Mouse (Mus musculus): ENCODE measurements around the gene Eif4ebp2.
"Not testable (repeated sequence)": the region's sequence is repeated elsewhere in the genome, so short reads cannot be mapped to it uniquely, and the experiment has no call there.

Eif4ebp2 gene

DNA sequence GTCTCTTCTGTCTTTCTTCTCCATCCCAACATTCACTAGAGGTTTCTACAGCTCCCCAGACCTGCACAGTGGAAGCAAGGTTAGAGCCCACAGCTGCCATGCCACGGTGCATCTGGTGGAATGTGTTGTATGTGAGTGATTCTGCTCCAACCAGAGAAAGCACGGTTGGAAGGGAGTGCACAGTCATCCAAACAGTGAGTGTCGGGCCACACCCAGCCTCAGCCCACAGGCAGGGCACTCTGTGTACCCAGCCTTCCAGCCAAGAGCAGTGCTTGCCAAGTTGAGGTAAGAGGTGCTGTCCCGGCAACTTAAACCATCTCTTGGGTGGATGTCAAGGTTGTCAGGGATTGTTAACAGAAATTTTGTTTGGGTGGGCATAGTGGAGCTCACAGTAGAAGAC, 12.5 kb upstream of the Eif4ebp2 start:
- no peak for DNase-seq (ENCODE audit: low read depth, low spot score)

- DNase-seq (ENCODE audit: low read depth, low spot score), result no peak
Measured at GRCm38 (mm10) chr10:61457182-61457581, 4.7 kb upstream of the Eif4ebp2 start.

GRCm38 (mm10) chr10:61453171-61453570, 710 bp upstream of the Eif4ebp2 start:
- DNase-seq (ENCODE audit: low read depth, low spot score), result not testable (repeated sequence)

DNA sequence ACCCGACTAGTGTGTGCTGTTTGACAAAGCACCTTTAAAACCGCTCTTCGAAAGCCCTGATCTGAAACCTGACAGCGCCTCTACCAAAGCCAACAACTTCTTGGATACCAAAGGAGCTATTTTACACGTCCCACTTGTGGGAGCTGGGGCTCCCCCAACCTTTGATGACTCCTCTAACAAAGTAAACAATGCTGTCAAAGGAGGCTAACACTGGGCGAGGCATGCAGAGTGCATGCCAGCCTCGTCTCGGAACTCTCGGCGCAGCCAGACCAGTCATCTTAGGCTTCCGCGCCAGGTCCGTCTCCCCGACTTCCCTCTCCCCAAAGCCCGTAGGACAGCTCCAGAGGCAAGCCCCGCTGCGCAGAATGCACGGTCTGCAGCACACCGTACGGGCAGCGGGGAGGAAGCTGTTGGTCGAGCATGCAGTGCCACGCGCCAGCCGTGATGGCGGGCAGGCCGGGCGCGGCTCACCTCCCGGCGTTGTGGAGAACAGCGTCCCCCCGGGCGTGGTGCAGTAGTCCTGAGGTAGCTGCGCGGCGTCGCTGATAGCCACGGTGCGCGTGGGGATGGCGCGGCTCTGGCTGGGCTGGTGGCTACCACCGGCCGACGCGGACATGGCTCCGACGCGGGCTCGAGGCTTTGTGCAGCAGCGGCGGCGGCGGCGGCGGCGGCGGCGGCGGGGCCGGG, 387 bp downstream of the Eif4ebp2 start:
- DNase-seq (ENCODE audit: low read depth, low spot score), result no peak

DNA sequence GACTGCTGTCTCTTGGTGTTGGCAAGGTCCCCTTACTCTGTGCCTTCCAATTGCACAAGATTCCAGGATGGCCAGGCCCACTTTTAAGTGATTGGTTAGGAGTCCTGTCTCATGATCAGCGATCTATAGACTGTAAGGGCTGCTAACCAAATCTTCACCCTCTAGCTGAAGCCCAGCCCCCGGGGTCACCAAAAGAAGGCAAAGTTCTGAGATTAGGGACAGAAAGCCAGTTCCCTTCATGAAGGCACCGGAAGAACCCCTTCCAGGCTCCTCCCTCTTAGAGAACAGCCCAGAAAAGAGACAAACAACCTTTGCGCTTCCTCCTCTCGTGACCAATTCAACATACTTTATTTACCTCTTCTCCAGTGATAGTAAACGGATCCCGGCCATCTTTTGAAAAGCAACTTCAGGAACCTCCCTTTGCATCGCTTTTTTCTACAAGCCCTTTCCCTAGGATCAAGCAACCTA, 964 bp downstream of the Eif4ebp2 start:
- DNase-seq (ENCODE audit: low read depth, low spot score), result no peak

DNA sequence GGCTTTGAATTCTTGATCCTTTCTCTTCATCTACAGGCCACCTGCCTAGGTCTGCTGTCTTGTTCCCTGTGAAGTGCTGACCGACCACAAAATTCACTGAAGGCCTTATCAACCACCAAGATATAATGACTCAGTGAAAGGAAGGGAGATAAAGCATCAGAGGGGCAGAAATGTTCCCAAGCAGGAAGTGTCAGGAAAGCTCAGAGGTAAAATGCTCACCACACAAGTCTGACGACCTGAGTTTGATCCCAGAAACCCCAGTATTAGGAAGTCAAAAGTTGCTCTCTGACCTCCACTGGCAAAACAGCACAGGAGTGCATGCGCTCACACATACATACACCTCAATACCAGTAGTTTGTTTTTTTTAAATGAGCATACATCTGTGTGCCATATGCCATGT, 3.6 kb downstream of the Eif4ebp2 start:
- DNase-seq (ENCODE audit: low read depth, low spot score), result no peak

DNA sequence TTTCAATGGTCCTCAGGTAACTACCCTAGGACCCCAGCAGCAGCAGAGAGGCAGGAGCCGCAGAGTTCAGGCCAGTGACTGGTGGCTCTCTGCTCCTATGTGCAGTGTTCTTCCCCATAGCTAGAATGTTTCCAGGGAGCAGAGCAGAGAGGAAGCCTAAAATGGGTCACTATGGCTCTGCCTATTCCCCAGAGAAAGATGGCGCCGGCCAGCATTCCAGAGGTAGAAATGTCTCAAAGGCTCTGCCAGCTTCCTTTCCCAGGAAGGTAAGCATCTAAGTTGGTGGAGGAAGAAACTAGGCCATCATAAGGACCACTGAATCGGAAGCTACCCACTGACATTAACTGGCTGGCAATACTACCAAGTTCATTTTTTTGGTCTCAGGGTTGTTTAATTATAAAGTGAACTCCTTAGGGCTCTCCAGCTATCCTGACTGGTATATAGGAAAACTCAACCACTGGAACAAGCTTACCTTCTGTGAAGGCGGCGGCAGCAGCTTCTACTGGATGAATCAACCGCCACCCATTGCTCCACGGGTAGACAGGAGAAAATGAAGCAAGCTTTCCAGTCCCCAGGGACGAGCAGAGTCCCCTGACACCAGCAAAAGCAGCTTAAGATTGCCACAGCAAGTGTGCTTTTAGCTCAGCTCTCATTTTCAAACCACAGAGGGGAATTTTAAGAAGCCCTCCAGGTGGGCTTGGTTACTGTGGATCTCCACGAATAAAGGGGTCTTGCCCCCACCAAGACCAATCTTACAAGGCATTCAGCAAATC, 4.7 kb downstream of the Eif4ebp2 start:
- no peak for DNase-seq (ENCODE audit: low read depth, low spot score)

DNA sequence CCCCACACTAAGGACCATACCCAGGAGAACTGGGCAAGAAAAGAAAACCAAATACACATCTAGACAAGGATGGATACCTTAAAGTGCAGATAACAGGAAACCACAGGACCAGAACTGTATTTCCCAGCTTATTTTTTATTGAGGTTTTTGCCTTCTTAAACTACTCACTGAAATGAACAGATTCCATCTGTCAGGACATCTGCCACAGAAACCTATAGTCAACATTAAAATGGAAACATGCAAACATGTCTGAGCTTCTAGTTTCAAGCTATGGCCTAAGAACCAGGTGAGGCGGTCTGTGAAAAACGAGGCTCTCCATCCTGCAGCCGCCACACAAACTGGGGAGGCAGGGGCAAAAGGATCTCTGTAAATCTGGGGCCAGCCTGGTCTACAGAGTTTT, 7.4 kb downstream of the Eif4ebp2 start:
- DNase-seq (ENCODE audit: low read depth, low spot score), result no peak

DNA sequence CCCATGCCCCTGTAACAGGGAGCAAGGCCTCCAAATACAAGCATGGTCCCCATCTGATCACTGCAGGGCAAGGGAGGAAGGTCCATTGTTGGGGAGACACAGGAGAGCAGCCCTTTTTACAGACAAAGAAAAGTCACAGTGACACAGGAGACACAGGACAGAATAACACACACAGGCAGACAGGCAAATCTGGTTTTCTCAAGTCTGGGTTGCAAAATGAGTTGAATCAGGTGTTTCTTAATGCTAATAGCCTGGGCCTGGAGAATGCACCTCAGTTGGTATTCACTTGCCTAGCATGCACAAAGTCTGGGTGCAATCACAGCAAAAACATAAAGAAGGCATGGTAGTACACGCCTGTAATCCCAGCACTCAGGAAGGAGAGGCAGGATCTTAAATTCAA, 8.6 kb downstream of the Eif4ebp2 start:
- DNase-seq (ENCODE audit: low read depth, low spot score), result no peak

DNA sequence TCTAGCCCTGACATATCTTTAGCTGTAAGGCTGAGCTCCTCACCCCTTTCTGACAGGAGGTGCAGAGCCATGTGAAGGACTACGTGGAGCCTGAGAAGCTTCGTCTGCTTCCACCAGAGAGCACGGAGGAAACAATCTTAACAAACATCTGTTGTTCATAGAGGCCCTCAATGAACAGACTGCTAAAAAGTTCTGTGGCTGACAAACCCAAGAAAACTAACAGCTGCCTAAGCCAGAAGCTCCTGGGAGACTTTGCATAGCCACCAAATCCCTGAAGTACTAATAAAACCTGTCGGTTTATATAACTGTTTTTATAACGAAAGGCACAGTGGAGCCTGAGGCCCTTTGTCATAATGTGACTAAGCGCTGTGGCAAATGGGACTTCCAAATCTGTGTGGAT, 9.0 kb downstream of the Eif4ebp2 start:
- DNase-seq (ENCODE audit: low read depth, low spot score), result peak; percentile 40

DNA sequence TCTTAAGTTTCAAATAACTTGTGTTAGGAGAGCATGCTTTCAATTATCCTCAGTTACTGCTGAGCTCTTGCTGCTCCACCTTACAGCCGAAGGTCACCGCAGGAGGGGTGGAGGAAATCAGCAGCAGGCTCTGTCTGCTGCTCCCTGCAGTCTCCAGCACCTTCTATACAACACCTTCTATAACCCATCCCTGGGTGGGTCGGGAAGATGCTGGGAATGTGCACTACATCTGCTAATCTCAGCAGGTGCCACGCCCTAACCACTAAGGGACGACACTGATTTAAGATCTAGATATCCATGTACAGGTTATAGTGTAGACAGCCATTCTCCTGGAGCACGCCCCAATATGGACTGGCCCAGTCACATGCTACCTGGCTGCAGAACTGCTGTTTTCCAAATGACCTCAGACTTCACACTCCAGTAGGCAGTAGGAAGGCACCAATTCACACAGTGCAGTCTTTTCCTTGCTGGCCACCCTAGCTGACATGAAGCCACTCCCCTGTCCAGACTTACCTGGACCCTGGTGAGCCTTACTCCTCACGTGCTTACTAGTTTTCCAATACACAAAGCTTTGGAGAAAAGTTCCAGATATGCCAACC, 12.2 kb downstream of the Eif4ebp2 start:
- DNase-seq (ENCODE audit: low read depth, low spot score), result no peak

GRCm38 (mm10) chr10:61431375-61431774, 21.1 kb downstream of the Eif4ebp2 start:
- no peak for DNase-seq (ENCODE audit: low read depth, low spot score)

DNA sequence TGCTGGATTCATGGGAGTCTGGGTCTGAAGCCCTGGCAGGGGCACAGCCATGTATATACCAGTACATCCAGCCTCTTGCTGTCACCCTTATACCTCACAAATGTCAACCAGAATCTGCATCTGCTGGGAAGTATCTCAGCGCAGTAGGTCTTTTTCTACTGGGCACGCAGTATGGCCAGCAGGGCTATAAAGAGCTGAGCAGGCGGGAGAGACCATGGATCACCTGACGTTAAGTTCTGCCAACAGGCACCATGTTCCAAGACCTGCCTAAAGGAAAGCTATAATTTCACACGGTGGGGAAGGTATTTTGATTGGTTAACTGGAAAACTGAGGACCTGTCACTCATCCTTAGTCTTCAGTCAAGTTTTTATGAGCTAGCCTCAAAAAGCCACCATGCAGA, 23.4 kb downstream of the Eif4ebp2 start:
- no peak for DNase-seq (ENCODE audit: low read depth, low spot score)

- no peak for DNase-seq (ENCODE audit: low read depth, low spot score)
Measured at GRCm38 (mm10) chr10:61428416-61428815, 24.0 kb downstream of the Eif4ebp2 start.

DNA sequence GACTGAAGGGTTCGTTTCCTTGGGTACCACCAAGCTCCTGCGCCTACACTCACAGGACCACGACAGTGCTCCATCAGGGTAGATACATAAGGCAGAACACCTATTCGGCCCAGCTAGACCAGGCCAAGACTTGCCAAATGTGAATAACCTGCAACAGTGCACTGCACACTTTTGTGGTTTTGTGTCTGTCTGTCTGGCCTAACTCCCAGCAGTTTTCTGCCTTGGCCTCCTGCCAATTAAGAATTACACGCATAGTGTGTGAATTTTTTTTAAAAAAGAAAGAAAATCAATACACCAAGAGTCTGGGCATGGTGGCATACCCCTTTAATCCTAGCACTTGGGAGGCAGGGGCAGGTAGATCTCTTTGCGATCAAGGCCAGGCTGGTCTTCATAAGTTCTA, 24.5 kb downstream of the Eif4ebp2 start:
- DNase-seq (ENCODE audit: low read depth, low spot score), result no peak

GRCm38 (mm10) chr10:61426251-61426757, 26.2 kb downstream of the Eif4ebp2 start:
- DNase-seq (ENCODE audit: low read depth, low spot score), result no peak

DNA sequence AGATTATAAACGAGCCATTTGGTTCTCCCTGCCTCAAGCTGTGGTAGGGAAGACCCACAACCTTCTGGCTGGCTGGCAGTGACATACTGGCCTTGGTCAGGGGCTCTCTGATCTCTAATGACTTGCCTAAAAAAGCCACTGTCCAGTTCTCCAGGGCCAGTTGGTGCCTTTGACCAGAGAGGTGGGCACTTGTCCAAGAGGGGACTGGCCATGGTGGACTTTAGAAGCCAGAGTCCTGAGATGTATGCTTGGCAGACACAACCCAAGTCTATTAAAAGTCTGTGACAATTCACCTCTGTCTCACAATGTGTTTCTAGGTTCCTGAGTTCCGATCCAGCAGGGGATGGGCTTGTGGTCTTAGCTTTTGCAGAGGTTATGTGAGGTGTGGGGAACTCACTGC, 27.4 kb downstream of the Eif4ebp2 start:
- no peak for DNase-seq (ENCODE audit: low read depth, low spot score)

DNA sequence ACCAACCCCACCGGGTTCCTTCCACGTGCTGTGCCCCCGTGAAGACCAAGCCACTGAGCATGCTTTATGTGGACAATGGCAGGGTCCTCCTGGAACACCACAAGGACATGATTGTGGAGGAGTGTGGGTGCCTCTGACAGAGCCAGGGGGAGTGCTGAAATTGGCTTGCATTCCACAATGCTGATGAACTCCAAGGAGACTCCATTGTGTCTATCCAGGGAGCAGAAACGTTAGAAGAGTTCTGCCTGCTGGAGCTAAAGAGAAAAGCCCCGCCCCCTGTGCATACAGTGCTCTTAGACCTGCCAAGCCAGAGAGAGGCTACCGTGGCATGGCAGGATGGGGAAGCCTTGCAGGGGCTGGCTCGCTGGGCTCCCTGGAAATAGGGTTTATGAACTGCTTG, 28.0 kb downstream of the Eif4ebp2 start:
- no peak for DNase-seq (ENCODE audit: low read depth, low spot score)

DNA sequence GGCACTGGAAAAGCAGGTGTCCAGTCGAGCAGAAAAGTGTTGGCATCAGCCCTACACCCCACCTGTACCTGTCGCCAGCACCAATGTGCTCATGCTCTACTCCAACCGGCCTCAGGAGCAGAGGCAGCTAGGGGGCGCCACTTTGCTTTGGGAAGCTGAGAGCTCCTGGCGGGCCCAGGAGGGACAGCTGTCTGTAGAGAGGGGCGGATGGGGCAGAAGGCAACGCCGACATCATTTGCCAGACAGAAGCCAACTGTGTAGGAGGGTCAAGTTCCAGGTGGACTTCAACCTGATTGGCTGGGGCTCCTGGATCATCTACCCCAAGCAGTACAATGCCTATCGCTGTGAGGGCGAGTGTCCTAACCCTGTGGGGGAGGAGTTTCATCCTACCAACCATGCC, 29.2 kb downstream of the Eif4ebp2 start:
- DNase-seq (ENCODE audit: low read depth, low spot score), result no peak

- no peak for DNase-seq (ENCODE audit: low read depth, low spot score)
Measured at GRCm38 (mm10) chr10:61422861-61423260, 29.6 kb downstream of the Eif4ebp2 start.

DNA sequence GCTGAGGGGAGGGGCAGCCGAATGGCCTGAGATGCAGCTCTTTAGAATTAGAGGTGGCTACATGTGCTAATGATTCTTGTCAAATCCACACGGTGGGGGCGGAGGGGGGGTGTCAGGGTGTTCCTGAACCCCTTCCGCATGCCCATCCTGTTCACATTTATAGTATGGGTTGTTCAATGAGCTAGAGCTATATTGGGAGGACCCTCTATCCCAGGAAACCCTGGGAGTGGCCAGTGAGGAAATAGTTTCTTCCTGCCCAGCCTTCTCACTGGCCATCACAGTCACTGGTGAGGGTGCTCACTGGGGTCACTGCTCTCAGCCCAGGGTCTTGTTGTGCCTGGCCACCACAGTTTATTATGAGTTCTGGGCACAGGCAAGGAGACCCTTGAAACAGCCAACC, 32.5 kb downstream of the Eif4ebp2 start:
- no peak for DNase-seq (ENCODE audit: low read depth, low spot score)

DNA sequence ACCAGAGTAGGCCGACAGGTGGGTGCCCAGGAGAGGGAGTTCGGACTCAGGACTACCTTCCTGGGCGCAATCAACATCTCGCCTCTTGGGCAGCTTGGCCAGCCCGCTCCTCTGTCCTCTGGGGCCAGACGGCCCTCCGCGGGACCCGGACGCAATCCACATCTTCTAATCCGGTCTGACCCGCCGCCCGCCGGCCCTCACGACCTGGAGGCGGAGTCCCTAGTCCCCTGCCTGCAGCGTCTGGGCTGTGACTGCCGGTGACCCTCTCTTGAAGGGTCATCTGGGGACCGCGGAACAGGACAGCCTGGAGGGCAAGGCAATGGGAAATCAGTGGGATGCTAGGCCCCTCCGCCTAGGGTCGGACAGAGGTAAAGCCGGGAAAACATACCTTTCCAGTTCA, 33.3 kb downstream of the Eif4ebp2 start:
- no peak for DNase-seq (ENCODE audit: low read depth, low spot score)
